Mouse (Mus musculus): ENCODE results near the gene Pten.
"Not testable (repeated sequence)": the region's sequence is repeated elsewhere in the genome, so short reads cannot be mapped to it uniquely, and the experiment has no call there.

The Pten gene

DNA sequence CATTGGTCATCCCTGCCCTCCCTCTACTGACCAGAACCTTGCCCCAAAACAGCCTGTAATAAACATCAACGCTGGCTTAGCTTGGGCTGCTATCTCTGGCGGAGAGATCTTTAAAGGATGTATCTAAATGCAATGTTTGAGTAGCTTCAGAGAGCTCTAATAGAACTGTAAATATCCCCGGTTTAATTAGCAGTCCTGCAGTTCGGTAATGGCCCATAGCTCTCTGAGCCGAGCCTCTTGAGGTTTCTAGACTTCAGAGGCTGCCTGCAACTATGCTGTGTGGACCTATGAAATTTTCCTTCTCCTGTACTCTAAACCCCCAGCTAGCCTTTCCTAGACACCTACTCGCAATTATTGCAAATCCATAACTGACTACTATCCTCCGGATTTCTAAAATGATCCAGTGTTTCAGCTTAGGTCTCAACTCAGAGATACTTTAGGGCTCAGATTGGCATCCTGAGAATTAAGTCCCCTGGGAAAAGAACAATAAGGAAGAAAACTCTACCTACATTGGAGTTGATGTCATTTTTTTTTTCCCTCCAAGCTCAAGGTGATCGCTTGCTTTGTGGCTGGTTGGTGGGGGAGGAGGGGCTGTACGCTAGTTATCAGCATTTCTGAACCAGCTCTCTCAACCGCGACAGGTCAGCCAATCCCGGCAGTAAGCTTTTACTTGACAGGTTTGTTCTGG is 2.0 kb upstream of the Pten start:
- no peak for DNase-seq (ENCODE audit: low spot score)

GRCm38 (mm10) chr19:32755792-32756635 is 1.3 kb upstream of the Pten start:
- peak; percentile 89 for DNase-seq (ENCODE audit: low spot score)

GRCm38 (mm10) chr19:32756636-32756899 is 729 bp upstream of the Pten start:
- DNase-seq (ENCODE audit: low spot score), result no peak

GRCm38 (mm10) chr19:32757831-32758792 is 815 bp downstream of the Pten start:
- no peak for DNase-seq (ENCODE audit: low spot score)

DNA sequence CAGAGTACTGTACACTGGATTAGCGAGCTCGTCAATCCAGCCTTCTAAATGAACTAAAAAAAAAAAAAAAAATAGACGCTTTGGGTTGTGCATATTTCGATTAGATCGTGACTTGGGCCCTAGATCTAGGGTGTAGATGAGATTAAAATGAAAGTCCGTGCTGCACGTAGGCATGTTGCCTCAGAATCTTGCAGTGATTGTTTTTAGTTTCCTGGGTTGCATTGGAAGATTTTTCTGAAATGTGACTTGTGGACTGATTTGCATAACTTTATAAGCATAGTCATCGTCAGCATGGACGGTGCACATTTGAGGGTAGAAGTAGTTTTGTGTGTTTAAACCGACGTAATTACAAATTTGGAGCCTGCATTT is 1.5 kb downstream of the Pten start:
- no peak for DNase-seq (ENCODE audit: low spot score)

DNA sequence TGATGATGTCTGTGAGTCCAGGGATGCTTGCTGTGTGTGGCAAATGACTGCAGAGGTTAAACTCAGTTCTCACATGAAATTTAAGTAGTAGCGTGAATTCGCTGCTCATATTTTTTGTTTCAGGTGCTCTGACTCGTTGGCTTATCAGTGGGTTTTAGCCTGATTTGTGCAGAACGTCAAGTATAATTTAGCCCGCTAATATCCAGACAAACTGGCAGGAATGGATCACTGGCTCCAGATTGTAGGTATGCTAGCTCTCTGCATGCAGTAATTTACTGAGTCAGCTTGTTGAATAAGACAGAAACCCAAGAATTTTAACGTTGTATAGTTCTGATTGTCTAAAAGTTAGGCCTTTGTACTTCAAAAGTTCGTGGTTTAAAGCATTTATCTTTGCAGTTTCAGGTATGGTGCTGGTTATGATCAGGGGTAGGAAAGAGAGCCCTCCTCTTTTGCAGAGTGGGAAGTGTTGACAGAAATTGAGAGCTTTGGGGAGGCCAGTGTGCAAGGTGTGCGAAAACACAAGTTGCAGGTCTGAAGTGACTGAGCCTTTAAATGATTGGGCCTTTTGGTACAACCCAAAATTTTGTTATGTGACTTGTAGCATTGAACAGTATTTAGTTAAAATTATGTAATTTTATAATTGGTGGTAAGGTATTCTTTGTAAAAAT is 2.2 kb downstream of the Pten start:
- no peak for DNase-seq (ENCODE audit: low spot score)

- no peak for DNase-seq (ENCODE audit: low spot score)
These were observed 3.2 kb downstream of the Pten start for GRCm38 (mm10) chr19:32760499-32760898.

- no peak for DNase-seq (ENCODE audit: low spot score)
These were observed 3.9 kb downstream of the Pten start for GRCm38 (mm10) chr19:32761162-32761561.

DNA sequence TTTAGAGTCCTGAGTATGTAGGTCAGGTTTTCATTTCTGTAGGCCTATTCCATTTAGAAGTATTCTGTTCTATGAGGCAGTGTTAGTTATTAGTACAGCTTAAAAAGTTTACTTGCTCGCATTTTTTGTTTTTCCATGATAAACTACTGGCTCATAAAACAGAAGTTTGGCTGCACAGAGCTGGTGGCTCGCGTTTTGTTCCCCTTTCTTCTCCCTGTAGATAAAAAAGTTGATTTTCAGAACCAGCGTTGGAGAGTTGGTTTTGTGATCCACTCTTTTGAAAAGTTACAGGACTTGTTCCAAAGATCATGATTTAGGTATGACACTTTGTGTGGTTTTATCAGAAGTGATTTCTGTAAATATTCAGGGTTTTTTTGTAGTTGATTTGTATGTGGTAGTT is 5.2 kb downstream of the Pten start:
- no peak for DNase-seq (ENCODE audit: low spot score)

DNA sequence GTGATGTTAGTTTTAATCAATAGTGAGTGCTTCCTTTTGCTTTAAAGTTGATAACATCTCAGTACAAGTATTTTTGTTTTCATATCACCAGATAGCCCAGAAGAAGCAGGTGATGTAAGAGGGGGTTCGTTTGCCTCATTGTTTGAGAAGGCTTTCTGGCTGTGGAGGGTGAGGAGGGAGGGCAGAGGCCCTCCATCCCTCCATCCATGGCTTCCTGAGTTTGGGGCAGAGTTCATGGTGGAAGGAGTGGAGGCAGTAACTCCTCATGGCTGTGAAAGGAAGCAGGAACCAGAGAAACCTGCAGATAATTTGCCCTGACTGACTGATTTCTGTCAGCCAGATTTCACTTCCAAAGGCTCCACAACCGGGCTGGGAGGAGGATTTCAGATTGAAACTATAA is 21.1 kb downstream of the Pten start:
- no peak for DNase-seq (ENCODE audit: low spot score)

DNA sequence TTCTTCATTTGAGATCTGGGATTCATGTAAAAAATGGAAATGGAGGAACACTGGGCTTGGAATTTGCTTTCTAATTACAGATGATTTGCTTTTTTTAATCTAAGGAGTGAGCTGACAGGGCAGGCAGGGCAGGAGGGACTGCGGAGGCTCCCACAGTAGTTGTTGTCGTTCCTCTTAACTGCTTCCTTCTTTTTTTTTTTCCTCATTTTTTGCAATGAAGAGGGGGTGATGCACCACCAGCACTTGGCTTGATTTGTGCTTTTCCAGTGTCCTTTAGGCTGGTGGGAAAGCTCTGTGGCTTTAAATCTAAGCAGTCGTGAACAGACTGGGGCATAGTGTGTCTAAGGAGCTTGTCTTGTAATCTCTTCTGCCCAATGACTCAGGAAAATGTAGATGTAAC is 21.8 kb downstream of the Pten start:
- DNase-seq (ENCODE audit: low spot score), result no peak

DNA sequence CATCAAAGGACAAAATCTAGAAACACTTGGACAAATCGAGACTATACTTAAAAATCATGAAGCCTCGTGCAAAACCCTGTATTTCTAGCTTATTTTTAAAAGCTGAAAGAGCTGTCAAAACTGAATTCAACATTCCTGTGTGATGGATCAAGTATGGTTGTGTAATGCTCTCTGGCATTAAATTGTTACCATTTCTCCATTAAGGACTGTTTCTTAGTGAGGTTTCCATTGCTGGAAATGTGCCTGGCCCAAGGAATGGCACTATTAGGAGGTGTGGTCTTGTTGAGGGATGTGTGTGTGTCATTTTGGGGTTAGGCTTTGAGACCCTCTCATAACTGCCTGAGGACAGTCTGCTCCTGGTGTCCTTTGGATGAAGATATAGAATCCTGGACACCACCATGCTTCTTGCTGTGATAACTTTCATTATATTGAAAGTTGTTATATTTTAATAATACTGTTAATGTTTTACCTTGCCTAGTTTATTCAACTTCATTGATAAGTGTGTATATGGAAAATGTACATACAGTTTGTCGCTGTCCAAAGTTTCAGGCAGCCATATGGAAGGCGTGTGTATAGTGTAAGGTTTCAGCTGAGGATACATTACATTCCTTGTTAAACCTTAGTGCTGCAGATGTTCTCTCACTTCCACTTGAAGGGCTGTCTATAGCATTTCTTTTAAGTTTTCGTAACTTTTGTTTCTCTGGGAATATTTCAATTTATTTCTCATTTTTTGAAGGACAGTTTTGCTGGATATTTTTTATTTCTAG is 24.2 kb downstream of the Pten start:
- DNase-seq (ENCODE audit: low spot score), result no peak

- DNase-seq (ENCODE audit: low spot score), result not testable (repeated sequence)
These were observed 30.1 kb downstream of the Pten start for GRCm38 (mm10) chr19:32787388-32787787.

GRCm38 (mm10) chr19:32788016-32788415 is 30.7 kb downstream of the Pten start:
- DNase-seq (ENCODE audit: low spot score), result not testable (repeated sequence)

DNA sequence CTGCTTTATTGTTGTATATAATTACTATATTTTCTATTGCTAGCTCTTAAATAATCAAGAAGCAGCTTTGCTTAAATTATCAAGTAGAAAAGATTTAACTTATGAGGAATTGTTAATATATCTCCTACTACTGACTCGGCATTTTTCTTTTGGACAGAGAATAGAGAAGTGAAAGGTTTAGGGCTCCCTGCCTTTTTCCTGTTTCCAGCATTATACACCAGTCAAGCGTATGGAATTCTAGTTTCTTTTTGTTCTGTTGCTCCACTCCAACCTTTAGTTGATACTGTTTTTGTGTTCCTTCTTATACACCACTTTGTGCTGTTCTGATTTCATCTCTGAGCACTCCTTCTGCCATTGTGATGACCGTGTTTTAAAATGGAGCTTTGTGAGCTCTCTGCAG is 32.2 kb downstream of the Pten start:
- no peak for DNase-seq (ENCODE audit: low spot score)

- DNase-seq (ENCODE audit: low spot score), result no peak
These were observed 35.3 kb downstream of the Pten start for GRCm38 (mm10) chr19:32792610-32793009.

DNA sequence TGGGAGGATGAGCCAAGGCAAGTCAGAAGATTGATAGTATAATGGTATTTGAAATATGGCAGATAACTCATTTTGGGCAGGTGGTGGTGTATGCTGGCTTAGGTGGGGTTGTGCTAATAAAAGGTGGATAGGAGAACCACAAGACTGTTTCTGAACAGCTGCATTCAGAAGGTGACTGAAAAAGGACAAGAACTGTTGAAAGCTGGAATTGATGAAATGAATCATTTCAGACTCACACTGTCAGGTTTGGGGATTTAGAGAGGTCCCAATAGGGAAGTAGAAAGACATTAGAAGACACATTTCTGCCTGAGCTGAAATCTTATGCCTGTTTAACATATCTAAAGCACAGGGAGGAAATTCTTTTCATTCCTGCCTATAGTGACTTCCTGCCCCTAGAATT is 36.6 kb downstream of the Pten start:
- no peak for DNase-seq (ENCODE audit: low spot score)

DNA sequence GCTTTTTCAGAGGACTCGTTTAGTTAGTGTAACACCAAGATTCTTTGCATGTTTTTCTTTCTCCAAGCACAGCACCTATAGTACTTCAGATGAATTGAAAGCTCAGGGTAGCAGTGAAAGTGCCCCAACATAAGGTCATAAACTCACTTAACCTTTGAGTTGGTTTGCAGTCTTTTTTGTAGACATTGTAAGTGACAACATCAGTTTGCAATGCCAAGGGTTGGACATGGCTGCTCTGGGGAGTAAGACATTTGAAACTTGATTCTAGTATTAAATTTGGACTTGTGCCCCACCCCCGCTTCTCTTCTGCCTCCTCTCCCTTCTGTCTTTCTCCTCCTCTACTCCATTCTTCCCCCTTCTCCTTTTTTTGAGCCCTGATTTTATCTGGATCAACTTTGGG is 43.3 kb downstream of the Pten start:
- DNase-seq (ENCODE audit: low spot score), result no peak

GRCm38 (mm10) chr19:32804703-32805102 is 47.4 kb downstream of the Pten start:
- no peak for DNase-seq (ENCODE audit: low spot score)

- DNase-seq (ENCODE audit: low spot score), result no peak
These were observed 50.3 kb downstream of the Pten start for GRCm38 (mm10) chr19:32807610-32808009.

DNA sequence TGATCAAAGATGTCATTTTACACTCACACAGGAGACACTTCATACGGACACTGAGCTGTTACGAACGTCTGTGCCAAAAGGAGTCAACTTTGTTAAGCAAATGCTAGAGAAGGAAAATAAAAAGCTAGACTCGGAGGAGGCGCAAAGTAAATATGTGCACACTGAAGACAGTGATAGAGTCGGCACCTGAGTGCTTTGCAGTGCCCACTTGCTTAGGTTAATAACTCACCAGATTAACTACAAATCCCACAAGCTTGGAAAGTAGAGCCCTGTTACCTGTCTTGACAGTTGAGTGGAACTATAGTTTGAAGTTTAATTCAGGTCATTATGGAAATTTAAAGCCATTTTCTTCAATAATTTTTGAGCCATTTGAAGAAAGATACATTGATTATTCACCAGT is 51.4 kb downstream of the Pten start:
- no peak for DNase-seq (ENCODE audit: low spot score)

Measured in T-cell, adult 2 months (primary cell).